Mouse (Mus musculus) thymus, adult 2 months (tissue): ENCODE data around the gene Dpf1. TPM values are rescaled to one million over a fixed set of nuclear protein-coding genes. Genes with fewer than 3 reads are reported as not detected.

Source experiments
- DNase-seq: peaks from one replicate; pipeline ENCODE4 v3.0.0; 2021
- H3K27ac ChIP-seq: fragments of 200-500 bp; 2 replicates; pipeline ENCODE4 v1.5.1; 2012; ENCODE audit warnings: low read length, control low read depth; ENCODE audit not compliant: control insufficient read depth, insufficient read depth
- H3K27me3 ChIP-seq: fragments of 200-500 bp; 2 replicates; pipeline ENCODE4 v1.6.1; 2012; ENCODE audit warnings: mild to moderate bottlenecking, low read length, moderate library complexity, mixed read lengths; ENCODE audit not compliant: control insufficient read depth, insufficient read depth
- H3K36me3 ChIP-seq: fragments of 200-500 bp; 2 replicates; pipeline ENCODE4 v1.6.1; 2012; ENCODE audit warnings: mild to moderate bottlenecking, low read length, moderate library complexity; ENCODE audit not compliant: control insufficient read depth, insufficient read depth
- H3K4me1 ChIP-seq: fragments of 200-500 bp; replicated peaks from 2 replicates; pipeline ENCODE4 v1.6.1; 2012; ENCODE audit warnings: low read length; ENCODE audit not compliant: control insufficient read depth, insufficient read depth
- H3K4me3 ChIP-seq: fragments of 200-500 bp; 2 replicates; pipeline ENCODE4 v1.5.1; 2012; ENCODE audit warnings: mild to moderate bottlenecking, low read length, control low read depth, moderate library complexity; ENCODE audit not compliant: control insufficient read depth, insufficient read depth
- CTCF ChIP-seq: fragments of 200-500 bp; IDR thresholded peaks from 2 replicates; pipeline ENCODE4 v1.5.1; 2012; ENCODE audit warnings: mild to moderate bottlenecking, control low read depth, low read length, moderate library complexity, borderline replicate concordance; ENCODE audit not compliant: control insufficient read depth, poor library complexity, insufficient read depth; ENCODE audit errors: extremely low read depth
- POLR2A ChIP-seq: fragments of 200-500 bp; IDR thresholded peaks from 2 replicates; pipeline ENCODE4 v1.6.1; 2012; ENCODE audit warnings: mild to moderate bottlenecking, low read length, control low read depth, moderate library complexity; ENCODE audit not compliant: control insufficient read depth, poor library complexity, insufficient read depth; ENCODE audit errors: extremely low read depth
- WGBS: fragments of 180-500 bp; shearing (Covaris S2); methylation state at CpG from one replicate; pipeline ENCODE4 v1.1.7; 2018; 5-methylcytosine and 5-hydroxymethylcytosine counted together
- polyA plus RNA-seq: library from polyadenylated mRNA; depleted of rRNA; stranded (reverse); fragments of >200 nt; gene quantifications from 2 replicates; pipeline ENCODE4 v1.2.3, GENCODE M21; 2012

The Dpf1 gene
- polyA plus RNA-seq, 1 experiment: 1.8 TPM

GRCm38 (mm10) chr7:29346212-29346611 is 42.5 kb downstream of the Dpf1 start:
- WGBS: 97% methylated on average over 3 of the region's 3 CpGs
- no peak overlapping the region for H3K27ac ChIP-seq
- TF ChIP-seq CTCF: no peak
- TF ChIP-seq POLR2A: no peak
- no peaks in the 10 kb centered on the region for H3K36me3 ChIP-seq
- H3K4me3 ChIP-seq: no peak overlapping the region
- no peak for DNase-seq
- H3K4me1 ChIP-seq: no peaks in the 10 kb centered on the region
- no peaks in the 10 kb centered on the region for H3K27me3 ChIP-seq

- H3K27me3 ChIP-seq: no peaks in the 10 kb centered on the region
- H3K36me3 ChIP-seq: no peaks in the 10 kb centered on the region
- no peak for TF ChIP-seq POLR2A
- no peak for TF ChIP-seq CTCF
- H3K4me1 ChIP-seq: no peaks in the 10 kb centered on the region
- WGBS: 94% methylated on average over 10 of the region's 10 CpGs
- no peak for DNase-seq
- no peak overlapping the region for H3K27ac ChIP-seq
- no peak overlapping the region for H3K4me3 ChIP-seq
Observed at GRCm38 (mm10) chr7:29350489-29350888, 46.7 kb downstream of the Dpf1 start.

GRCm38 (mm10) chr7:29352246-29352645 is 48.5 kb downstream of the Dpf1 start:
- Histone ChIP-seq H3K4me1 (no peaks in the 10 kb centered on the region), H3K36me3 (no peaks in the 10 kb centered on the region), H3K27ac (no peak overlapping the region), H3K4me3 (no peak overlapping the region), H3K27me3 (no peaks in the 10 kb centered on the region)
- no peak for TF ChIP-seq CTCF
- no peak for TF ChIP-seq POLR2A
- DNase-seq: no peak
- WGBS: 94% methylated on average over 8 of the region's 8 CpGs

GRCm38 (mm10) chr7:29354161-29354560 is 50.4 kb downstream of the Dpf1 start:
- Histone ChIP-seq H3K27me3 (no peaks in the 10 kb centered on the region), H3K27ac (no peak overlapping the region), H3K4me1 (no peaks in the 10 kb centered on the region), H3K4me3 (no peak overlapping the region), H3K36me3 (no peaks in the 10 kb centered on the region)
- TF ChIP-seq CTCF: no peak
- TF ChIP-seq POLR2A: no peak
- no peak for DNase-seq
- 97% methylated on average over 8 of the region's 8 CpGs for WGBS

- Histone ChIP-seq H3K27me3 (no peaks in the 10 kb centered on the region), H3K36me3 (no peaks in the 10 kb centered on the region), H3K4me3 (no peak overlapping the region), H3K27ac (no peak overlapping the region), H3K4me1 (no peaks in the 10 kb centered on the region)
- TF ChIP-seq POLR2A (no peak), CTCF (no peak)
- DNase-seq: no peak
- 95% methylated on average over 8 of the region's 8 CpGs for WGBS
Observed at GRCm38 (mm10) chr7:29355406-29355805, 51.7 kb downstream of the Dpf1 start.

- DNase-seq: no peak
- Histone ChIP-seq H3K4me3 (no peak overlapping the region), H3K27me3 (no peaks in the 10 kb centered on the region), H3K36me3 (no peaks in the 10 kb centered on the region), H3K27ac (no peak overlapping the region), H3K4me1 (no peaks in the 10 kb centered on the region)
- 98% methylated on average over 13 of the region's 13 CpGs for WGBS
- TF ChIP-seq POLR2A (no peak), CTCF (no peak)
Observed at GRCm38 (mm10) chr7:29361497-29361896, 57.7 kb downstream of the Dpf1 start.

- DNase-seq: peak; percentile 23
- H3K36me3 ChIP-seq: no peaks in the 10 kb centered on the region
Observed at GRCm38 (mm10) chr7:29364052-29364451, 60.3 kb downstream of the Dpf1 start.

More at GRCm38 (mm10) chr7:29364052-29364451, 60.3 kb downstream of the Dpf1 start:
- WGBS: 75% methylated on average over 4 of the region's 4 CpGs
- Histone ChIP-seq H3K4me3 (no peak overlapping the region), H3K27ac (no peak overlapping the region), H3K27me3 (no peaks in the 10 kb centered on the region), H3K4me1 (peaks cover 15% of the 10 kb centered on the region)
- TF ChIP-seq CTCF (peak; percentile 48; the same call in 1 of the 2 replicates), POLR2A (no peak)
